Mouse (Mus musculus): ENCODE results near the gene Fkbp5.

Gene Fkbp5

DNA sequence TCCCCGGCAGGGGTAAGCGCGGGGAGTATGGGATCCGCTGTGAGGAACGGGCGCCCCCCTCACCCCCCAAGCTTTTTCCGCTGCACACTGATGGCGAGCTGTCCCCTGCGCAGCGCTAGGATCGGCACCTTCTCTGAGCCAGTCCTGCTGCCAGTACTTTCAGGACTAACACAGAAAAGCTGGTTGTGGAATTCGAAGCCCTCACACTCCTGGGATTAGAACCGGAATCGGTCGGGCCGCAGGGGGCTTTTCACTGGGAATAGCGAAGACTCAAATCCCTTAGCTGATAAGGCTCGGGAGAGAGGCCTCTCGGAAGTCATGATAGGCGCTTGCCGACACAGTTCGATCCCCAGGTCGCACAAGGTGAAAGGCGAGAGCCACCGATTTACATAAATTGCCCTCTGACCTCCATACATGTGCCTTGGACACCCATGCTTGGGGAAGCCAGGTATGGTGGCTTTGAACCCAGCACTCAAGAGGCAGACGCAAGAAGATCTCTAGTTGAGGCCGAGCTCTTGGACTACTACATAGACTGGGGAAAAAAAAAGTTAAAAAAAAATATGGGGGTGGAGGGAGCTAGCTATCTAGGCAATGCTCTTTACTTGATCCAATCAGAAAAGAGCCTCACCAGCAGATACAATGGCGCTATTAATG, 6.2 kb upstream of the Fkbp5 start:
- DNase-seq (ENCODE audit: low spot score in 2 of 2): no peak

DNA sequence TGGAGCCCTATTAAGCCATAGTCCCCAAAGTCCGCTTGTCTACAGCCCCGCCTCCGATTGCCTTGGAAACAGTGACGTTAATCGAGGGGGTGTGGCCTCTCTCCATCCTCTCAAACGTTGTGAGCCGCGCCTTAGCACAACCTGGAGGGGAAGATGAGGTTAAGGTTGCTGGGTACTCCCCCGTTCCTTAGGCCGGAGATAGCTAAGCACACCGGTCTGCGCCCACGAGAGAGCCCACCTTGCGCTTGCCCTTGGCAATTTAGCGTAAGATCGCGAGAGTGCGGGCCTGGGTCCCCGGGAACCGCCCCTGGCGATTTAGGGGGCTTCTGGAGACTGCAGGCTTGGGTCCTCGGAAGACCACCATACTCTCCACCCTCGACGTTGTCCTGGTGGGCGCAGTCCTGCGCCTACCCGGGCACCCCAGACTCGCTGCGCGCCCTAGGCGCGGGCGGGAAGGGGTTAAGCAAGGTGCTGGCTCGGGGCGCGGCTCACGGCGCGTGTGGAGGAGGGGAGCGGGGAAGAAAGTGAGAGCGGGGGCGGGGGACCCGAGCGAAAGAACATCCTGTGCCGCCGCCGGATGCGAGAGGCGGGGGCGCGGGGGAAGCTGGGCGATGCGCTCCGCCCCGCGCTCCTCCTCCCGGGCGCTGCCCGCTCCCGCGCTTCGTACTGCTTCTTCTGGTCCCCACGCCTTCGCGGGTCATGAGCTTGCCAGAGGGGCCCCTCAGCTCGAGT, 5.5 kb upstream of the Fkbp5 start:
- DNase-seq (ENCODE audit: low spot score in 2 of 2): peak; percentile 75 to 89

DNA sequence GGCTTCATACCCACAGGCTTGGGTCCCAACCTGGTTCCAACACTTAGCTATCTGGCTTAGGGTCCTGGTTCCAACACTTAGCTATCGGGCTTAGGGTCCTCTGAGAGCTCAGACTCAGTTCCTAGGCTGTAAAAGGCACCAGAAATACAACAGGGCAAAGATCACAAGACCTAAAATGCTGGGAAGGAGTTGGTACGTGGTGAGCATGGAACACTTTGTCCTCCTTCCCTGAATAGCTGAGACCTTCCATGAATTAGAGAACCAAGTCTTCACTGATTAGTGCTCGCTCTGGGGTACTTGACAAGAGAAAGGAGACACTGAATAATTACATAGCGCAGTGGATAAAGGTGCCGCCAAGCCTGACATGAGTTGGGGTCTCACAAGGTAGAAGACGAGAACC, 4.6 kb upstream of the Fkbp5 start:
- DNase-seq (ENCODE audit: low spot score in 2 of 2): no peak

DNA sequence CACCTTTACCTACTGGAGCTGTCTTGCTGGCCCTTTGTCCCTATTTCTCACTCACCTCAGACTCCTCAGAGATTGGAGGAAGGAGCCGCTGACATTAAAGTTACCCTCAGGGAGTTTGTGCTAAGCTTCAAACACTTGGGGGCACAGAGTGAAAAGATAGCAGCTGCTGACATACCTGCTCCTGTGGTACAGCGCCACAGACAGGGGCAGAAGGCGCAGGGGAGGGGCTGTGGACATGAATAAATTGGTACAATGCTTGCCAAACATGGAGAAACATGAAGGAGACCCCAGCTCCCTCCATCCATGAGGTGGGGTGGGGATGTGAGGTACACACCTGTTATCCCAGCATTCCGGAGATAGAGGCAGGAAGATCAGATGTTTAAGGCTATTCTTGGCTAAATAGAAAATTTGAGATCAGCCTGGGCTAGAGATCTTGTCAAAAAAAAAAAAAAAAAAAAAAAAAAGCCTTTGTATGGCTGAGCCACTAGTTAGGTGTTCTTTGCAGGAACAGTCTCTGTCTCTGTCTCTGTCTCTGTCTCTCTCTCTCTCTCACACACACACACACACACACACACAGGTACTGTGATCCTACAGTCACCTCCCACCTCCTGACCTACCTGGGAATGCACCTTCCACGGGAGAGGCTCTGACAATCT, 3.9 kb upstream of the Fkbp5 start:
- DNase-seq (ENCODE audit: low spot score in 2 of 2): no peak

DNA sequence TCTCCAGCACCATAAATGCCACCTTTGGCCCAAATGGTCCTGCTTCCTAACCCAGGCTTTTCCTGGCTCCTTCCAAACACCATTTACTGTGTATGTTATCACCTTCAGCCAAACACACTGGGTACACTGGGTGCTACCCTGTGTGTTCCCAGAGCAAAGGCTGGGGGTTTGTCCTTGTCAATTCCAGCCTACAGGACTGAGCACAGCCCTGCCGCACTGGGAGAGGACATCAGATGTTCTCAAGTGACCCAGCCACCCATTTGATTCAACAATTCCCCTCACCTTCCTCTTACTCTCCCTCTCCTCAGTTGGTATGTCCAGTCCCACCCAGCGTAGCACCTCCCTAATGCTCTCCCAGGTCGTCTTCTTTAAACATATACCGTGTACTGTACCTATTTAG, 3.2 kb upstream of the Fkbp5 start:
- DNase-seq (ENCODE audit: low spot score in 2 of 2): no peak

DNA sequence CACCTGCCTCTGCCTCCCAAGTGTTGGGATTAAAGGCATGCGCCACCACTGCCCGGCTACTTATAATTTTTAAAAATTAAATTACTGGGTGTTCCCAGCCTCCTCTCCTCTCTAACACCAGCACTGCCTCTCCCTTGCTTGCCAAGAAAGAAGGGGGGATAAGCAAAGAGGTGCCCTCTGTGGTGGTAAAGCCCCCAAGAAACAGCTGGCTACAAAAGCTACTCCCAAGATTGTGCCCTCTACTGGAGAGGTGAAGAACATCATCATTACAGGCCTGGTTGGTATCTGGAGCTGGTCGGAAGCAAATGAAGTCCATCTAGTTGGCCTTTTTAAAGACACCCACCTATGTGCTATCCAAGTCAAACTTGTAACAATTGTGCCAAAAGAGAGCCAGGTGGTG, 2.5 kb upstream of the Fkbp5 start:
- DNase-seq (ENCODE audit: low spot score in 2 of 2): no peak

DNA sequence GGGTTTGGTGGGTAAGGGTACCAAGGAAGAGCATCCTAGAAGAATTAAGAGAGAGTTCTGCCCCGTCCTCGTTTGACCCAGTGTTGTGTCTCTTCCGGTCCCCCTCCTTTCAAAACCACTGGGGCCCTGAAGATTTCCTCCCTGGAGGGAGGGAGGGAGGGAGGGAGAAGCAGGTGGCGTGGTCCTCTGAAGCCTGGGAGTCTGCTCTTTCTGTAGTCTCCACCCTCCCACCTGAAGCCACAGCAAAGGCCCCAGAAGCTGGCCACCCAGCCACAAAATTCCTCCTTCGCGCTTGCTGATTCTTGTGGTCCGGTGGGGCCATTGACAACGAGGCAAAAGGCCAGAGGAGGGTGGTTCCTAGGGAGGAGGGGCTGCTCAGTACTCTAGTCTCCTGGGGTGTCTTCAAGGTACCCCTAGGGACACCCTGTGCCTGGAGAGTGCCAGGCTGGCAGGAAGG, 1.3 kb upstream of the Fkbp5 start:
- no peak for DNase-seq (ENCODE audit: low spot score in 2 of 2)

DNA sequence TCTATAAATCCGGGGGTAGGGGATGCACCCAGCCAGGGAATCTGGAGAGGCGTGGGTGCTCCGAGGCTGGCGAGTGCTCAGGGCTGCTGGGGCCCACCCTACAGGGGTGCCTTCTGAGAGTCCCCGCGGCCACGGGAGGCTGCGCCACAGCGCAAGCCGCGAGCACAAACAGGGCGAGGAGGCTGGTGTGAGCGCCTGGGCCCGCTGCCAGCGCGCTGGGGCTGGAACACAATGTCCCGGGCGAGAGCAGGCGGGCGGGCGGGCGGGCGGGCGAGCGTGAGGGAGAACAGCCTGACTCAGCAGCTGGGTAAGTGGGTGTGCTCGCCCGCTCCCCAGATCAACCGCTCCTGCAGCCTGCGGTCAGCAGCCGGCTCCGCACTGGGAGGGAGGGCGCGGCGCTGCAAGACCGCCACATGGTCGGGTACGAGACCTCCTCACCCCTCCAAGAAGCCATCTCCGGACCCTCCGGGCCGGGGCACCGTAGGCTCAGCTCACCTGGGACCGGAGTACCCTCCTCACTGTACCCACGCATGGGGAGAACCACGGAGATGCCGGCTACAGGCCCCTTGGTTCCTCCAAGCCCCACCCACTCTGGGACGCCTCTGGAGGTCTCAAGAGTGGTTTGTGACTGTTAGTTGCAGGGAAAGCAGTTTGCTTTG, 758 bp upstream of the Fkbp5 start:
- peak in 1 of 2 experiments; percentile 72 for DNase-seq (ENCODE audit: low spot score in 2 of 2)

DNA sequence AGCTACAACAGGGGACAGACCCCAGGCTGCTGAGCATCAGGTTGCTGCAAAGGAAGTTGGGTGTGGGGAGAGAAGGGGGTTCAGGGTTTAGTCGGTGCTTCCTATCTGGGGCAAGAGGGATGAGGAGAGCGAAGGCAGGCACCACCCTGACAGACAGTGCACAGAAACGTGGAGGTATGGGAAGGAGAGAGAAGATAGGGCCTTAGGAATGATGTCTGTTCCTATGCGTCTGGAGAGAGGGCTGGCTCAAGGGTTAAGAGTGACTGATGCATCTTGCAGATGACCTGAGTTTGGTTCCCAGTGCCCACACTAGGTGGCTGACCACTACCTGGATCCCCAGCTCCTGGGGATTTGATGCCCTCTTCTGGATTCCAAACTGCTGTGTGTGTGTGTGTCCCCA, 446 bp downstream of the Fkbp5 start:
- DNase-seq (ENCODE audit: low spot score in 2 of 2): no peak

DNA sequence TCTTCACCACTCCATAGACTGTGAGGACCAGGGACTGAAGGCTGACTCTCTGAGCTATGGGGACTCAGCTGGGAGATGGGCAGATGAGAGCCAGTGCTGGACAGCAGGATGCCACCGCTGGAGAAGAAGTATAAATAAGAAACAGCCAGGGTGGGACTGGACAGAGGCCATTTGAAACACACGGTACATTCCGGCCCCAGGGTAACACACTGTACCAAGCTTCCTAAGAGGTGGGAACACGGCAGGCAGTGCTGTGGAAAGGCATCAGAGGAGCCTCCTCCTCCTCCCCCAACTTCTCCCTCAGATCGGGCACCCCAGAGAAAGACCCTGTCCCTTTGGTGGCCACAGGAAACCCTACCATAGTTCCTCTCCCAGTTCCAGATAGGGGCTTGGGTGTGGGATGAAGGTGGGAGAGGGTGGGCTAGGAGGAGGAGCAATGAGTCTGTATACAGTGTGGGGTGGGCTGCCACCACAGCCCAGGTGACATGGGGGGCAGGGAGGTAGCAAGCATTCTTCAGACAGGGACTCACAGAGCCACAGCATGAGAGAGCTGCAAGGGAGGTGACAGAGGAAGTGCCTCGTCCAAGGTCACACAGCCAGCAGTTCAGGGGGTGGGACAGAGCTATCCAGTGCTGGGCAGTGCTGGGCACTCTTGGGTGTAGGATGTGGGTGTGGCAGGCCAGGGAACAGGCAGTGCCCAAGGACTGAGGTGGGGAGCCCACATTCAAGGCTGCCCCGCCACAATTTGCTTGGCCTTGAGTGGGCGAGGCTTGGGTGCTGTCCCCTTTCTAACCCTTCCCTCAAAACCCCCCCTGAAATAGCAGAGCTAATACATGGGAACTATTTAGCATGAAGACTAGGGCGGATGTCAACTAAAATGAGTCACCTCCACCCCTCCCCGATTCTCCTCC, 1.6 kb downstream of the Fkbp5 start:
- peak in 1 of 2 experiments; percentile 37 for DNase-seq (ENCODE audit: low spot score in 2 of 2)

DNA sequence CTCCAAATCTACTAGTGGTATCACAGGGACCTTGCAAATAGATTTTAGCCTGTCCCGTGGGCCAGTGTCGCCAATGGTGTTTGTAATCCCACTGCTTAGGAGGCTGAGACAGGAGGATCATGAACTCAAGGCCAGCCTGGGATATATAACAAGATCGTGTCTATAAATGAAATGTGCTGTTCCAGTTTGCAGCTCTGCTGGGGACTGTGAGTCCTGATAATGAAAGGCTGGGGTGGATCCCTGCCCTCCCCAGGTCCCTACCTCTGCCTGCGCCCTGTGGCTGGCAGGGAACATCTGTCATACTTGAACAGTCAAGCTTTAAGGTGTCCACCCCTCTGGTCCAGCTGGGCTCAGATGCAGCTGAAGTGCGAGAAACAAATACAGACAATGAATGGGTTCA, 2.8 kb downstream of the Fkbp5 start:
- no peak for DNase-seq (ENCODE audit: low spot score in 2 of 2)

DNA sequence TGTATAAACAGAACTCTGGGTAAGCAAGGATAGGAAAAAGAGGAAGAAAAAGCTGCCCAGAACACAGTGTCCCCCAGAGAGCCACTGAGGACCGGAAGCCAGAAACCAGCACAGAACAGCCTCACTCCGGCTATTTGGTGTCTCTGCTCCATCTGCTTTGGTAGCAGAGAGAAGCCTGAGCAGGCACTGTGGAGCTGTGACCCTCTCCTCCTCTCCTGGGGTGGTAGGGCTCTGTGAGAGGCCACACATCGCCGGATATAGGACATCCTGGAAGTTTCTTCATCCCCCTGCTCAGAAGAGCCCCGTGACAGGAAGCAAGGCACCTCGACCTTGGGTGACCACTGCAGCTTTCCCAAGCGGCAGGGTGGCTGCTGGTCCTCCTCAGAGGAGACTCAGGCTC, 3.5 kb downstream of the Fkbp5 start:
- no peak for DNase-seq (ENCODE audit: low spot score in 2 of 2)

DNA sequence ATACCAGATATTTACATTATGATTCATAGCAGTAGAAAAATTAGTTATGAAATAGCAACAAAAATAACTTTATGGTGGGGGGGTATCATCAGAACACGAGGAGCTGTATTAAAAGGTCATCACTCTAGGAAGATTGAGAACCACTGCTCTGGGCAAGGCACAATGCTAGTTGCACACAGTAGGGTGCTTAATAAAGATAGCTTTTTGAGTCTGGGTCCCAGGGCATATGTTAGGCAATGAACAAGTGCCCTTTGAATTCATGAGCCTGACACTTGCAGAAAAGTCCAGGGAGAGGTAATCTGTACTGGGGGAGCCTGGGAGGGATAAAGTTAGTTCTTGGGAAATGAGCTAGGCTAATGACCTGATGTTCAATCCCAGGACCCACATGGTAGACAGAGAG, 4.0 kb downstream of the Fkbp5 start:
- no peak for DNase-seq (ENCODE audit: low spot score in 2 of 2)

DNA sequence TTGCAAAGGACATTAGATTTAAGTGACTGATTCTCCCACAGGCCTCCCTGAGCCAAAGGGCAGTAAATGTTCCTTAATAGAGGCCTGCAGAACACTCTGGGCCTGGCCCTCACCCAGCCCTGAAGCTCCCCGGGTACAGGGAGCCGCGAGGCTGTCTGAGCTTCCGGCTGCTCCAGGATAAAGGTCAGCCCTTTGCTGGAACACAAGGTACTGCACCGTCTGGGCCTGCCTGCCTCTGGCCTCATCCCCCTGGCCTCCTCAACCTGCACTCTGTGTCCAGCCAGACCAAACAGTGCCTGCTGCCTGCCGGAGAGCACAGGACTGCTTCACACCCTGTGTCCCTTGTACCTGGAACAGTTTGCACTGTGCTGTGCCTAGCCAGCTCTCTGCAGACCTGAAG, 4.6 kb downstream of the Fkbp5 start:
- no peak for DNase-seq (ENCODE audit: low spot score in 2 of 2)

DNA sequence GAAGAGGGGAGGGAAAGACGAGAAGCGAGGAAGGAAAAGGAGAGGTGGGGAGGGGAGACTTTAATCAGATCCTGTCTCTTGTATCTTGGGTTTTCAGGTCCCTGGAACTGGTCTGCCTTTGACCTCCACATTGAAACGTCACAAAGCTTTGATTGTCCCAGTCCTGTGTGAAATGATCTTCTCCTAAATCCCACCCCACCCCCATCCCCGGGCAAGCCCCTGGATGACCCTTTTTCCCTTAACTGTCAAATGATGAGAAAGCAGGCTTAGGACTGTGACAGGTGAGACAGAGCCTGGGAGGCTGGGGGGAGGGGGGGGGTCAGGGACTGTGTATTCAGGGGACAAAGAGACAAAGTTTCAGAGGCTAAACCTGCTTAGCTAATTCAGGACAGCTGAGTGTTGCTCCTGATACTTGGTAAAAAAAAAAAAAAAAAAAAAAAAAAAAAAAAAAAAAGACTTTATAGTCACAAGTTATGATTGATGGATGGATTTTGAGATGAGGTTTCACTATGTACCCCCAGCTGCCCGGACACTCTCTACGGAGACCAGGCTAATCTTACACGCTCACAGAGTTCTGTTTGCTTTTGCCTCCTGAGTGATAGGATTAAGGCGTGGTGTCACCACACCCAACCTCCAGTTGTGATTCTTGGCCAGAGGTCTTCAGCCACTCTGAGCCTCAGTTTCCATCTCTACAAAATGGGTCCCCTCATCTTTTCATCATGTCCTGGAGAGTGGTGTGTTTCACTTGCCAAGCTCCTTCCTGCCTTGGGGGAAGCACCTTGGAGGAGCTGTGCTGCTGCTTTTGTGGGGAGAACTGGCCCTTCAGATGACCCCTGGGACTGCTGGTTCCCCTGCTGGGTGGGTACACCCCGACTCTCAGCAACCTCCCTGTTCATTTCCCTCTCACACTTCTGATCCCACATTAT, 5.4 kb downstream of the Fkbp5 start:
- DNase-seq (ENCODE audit: low spot score in 2 of 2): no peak

DNA sequence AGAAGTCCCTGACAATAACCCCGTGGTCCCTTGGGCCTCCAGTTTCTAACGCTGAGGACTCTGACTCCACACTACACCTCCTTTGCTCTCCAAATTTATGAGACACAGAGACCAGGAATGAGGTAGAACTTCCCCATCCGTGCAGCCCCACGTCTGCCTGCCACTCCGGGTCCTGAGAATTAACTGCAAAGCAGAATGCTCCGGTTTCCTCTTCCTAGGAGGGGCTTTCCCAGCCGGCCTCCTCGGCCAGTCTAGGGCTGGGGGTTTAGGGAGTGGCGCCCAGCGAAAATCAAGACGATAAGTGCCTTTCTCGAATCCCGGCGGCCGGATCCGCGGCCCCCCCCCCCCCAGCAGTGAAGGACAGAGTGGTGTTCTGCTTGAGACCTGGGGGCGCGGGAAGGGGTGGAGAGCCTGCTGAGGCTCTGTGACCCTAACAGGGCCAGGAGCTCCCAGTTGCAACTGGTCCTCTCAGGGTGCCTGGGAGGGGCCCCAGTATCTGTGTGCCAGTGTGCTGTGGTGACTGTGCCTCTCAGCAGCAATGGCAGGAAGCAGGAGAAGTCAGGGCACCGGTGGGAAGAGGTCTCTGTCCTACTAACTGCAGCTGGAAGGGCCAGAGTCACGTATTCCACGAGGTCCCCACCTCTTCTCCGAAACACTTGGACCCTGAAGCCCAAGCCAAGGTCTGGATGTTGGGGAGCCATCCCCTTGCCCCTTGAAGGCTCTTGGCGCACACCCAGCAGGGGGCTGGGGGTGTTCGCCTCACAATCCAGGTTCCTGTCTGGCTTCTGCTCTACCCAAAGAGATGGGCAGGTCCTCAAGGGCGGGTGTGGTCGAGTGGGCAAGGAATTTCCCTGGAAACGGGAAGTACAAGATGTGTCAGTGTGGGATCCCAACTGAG, 6.6 kb downstream of the Fkbp5 start:
- no peak for DNase-seq (ENCODE audit: low spot score in 2 of 2)

DNA sequence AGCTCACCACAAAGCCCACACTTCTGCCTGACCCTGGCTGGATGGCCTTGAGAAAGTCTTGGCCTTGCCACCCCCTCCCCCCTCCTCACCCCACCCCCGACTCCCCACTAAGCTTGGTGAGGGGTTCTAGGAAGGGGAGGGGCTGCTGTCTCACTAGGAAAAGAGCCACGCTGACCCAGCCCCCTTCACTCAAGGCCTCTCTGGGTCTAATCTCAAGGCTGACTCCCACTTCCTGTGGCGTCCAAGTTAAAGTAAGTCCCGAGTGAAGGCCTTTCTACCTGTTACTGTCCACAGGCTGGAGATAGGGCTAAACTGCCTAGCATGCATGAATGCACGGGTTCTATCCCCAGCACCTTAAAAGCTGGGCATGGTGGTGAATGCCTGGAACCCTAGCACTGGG, 9.8 kb downstream of the Fkbp5 start:
- DNase-seq (ENCODE audit: low spot score in 2 of 2): no peak

DNA sequence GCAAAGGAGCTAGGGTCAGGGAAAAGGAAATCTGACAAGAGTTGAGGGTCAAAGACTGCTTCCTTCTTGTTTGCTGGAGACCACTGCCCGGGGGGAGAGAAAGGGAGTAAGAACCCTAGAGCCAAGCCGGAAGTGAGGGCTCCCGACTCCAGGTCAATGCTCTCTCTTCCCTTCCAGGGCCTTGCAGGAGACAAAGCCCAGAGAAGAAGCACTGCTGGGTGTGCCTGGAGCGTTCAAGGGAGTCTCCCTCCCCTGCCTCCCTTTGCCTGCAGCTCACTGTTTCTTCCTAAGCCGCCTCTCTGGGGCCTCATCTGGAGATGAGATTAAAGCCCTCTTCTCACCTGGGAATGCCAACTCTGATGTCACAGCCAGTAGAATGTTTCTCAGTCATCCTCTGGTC, 10.4 kb downstream of the Fkbp5 start:
- no peak for DNase-seq (ENCODE audit: low spot score in 2 of 2)

DNA sequence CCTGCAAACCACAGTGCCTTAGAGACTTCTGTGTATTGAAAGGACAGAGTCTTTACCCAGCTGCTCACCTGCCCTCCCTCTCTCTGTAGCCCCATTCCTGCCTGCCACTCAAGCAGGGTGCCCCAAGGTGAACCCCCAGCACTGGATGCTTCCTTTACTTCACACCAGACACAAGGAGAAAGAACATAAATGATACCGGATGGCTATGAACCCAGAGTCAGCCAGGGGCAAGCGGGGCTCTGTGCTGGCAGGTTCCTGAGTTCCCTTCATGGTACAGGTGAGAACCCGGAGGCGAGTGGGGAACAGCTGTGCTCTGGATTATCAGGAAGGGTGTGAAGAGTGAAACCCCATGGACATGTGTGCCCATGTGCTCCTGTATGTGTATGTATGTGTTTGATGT, 11.7 kb downstream of the Fkbp5 start:
- DNase-seq (ENCODE audit: low spot score in 2 of 2): no peak
